Mouse (Mus musculus): ENCODE results near the gene C2cd5. TPM values are rescaled to one million over a fixed set of nuclear protein-coding genes. Genes with fewer than 3 reads are reported as not detected.

Gene C2cd5
- total and polyA plus RNA-seq, 3 experiments: 19.1 to 22.3 (median 19.7) TPM

DNA sequence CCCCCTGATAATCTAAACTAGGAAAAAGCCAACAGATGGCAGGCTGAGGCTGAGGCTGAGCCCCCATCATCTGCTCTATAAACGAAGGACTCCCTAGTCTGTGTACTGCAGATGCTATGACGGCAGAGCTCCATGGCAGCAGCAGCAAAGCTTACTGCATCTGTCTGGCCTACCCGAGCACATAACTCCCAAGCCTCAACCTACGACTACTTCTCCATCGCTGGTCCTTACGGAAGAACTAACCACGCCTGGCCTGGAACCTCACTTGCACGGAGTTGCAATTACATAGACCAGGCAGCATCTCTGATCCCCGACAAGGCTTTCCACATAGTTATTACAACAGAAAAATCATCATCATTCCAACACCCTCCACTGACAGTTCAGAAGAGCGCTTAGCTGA is 23.5 kb downstream of the C2cd5 start:
- no peaks in the 10 kb centered on the region for H3K79me2 ChIP-seq (replicated peaks; ENCODE audit: control insufficient read depth, extremely low read depth, insufficient read depth, poor library complexity, severe bottlenecking)
- no peak overlapping the region for H3K9ac ChIP-seq (ENCODE audit: insufficient read depth, low read depth)
- dilution Hi-C loops (cut with MboI; ENCODE audit: extremely low pct_ligation_motif_present, extremely low pct_unique_long_range_greater_than_20kb, low sequenced_read_pairs) (loop anchor here (25.0 kb wide), 1 partner anchor 111 kb away; no protein-coding TSS in a partner anchor), in situ Hi-C loops (cut with MboI; ENCODE audit: low pct_ligation_motif_present, low pct_unique_long_range_greater_than_20kb, low sequenced_read_pairs) (no loop called here)
- H3K4me2 ChIP-seq (ENCODE audit: insufficient read depth, low read depth, poor library complexity, severe bottlenecking): no peak overlapping the region
- no peaks in the 10 kb centered on the region for H3K9me3 ChIP-seq (replicated peaks; ENCODE audit: low read length)
- DNase-seq (ENCODE audit: extremely low read depth): no peak
- H3K27ac ChIP-seq (ENCODE audit: insufficient read depth, low read depth): no peak overlapping the region
- TF ChIP-seq MEF2A (IDR thresholded peaks at IDR 0.05; ENCODE audit: borderline replicate concordance, low read depth, low read length): no peak
- no peak for TF ChIP-seq SMC3 (IDR thresholded peaks at IDR 0.05; ENCODE audit: low read depth, low read length)
- TF ChIP-seq TCF12 (IDR thresholded peaks at IDR 0.05; ENCODE audit: low read depth, low read length): no peak
- no peak for TF ChIP-seq UBTF (IDR thresholded peaks at IDR 0.05; ENCODE audit: low read depth, low read length)
- no peak for TF ChIP-seq TBP (conservative IDR thresholded peaks at IDR 0.05; ENCODE audit: low read depth, low read length)
- no peak for TF ChIP-seq KAT2A (IDR thresholded peaks at IDR 0.05; ENCODE audit: insufficient replicate concordance, low read length)
- no peak for TF ChIP-seq RCOR1 (conservative IDR thresholded peaks at IDR 0.05; ENCODE audit: low read depth, low read length)
- no peak for TF ChIP-seq POLR2AphosphoS2 (IDR thresholded peaks at IDR 0.05; ENCODE audit: low read depth, low read length)
- TF ChIP-seq HCFC1 (IDR thresholded peaks at IDR 0.05; ENCODE audit: low read depth, low read length): no peak
- no peak for TF ChIP-seq IRF4 (IDR thresholded peaks at IDR 0.05; ENCODE audit: low read depth, low read length)
- peaks cover 53 to 72% of the 10 kb centered on the region in 2 experiments for H3K36me3 ChIP-seq (replicated peaks in 1 of 2; ENCODE audit: control insufficient read depth in 1 of 2, insufficient read depth in 1 of 2, low read length in 1 of 2)
- H3K4me3 ChIP-seq (replicated peaks in 1 of 3; ENCODE audit: low read depth in 2 of 3, low read length in 2 of 3, poor library complexity in 1 of 3): no peak overlapping the region
- H3K27me3 ChIP-seq (replicated peaks): no peaks in the 10 kb centered on the region
- peaks cover 0 to 23% of the 10 kb centered on the region in 2 experiments; a peak in 2 of 4 replicates for H3K4me1 ChIP-seq (ENCODE audit: control insufficient read depth in 1 of 2, insufficient read depth in 2 of 2)

DNA sequence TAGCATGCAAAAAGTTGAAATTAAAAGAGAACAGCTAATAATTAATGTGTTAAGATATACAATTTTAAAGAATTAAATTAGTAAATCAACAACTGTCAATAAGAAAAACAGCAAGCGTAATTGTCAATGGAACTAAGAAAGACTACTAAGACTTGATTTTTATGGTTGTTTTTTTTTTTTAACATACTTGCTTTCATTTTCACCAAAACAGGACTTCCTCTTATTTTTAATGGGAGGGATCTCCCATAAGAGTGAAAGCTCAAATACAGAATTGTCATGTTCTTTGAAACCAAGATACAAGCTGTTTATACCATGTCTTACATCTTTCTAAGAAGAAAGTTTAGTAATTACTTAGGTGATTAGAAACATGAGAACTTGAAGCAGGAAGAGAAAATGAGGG is 26.0 kb downstream of the C2cd5 start:
- H3K4me1 ChIP-seq (ENCODE audit: control insufficient read depth in 1 of 2, insufficient read depth in 2 of 2): peaks cover 0 to 11% of the 10 kb centered on the region in 2 experiments; a peak in 2 of 4 replicates
- in situ Hi-C loops (cut with MboI; ENCODE audit: low pct_ligation_motif_present, low pct_unique_long_range_greater_than_20kb, low sequenced_read_pairs): no loop called here
- no peaks in the 10 kb centered on the region for H3K79me2 ChIP-seq (replicated peaks; ENCODE audit: control insufficient read depth, extremely low read depth, insufficient read depth, poor library complexity, severe bottlenecking)
- H3K9me3 ChIP-seq (replicated peaks; ENCODE audit: low read length): no peaks in the 10 kb centered on the region
- H3K4me3 ChIP-seq (replicated peaks in 1 of 3; ENCODE audit: low read depth in 2 of 3, low read length in 2 of 3, poor library complexity in 1 of 3): no peak overlapping the region
- H3K27ac ChIP-seq (ENCODE audit: insufficient read depth, low read depth): no peak overlapping the region
- dilution Hi-C loops (cut with MboI; ENCODE audit: extremely low pct_ligation_motif_present, extremely low pct_unique_long_range_greater_than_20kb, low sequenced_read_pairs): no loop called here
- peaks cover 48 to 69% of the 10 kb centered on the region in 2 experiments for H3K36me3 ChIP-seq (replicated peaks in 1 of 2; ENCODE audit: control insufficient read depth in 1 of 2, insufficient read depth in 1 of 2, low read length in 1 of 2)
- H3K4me2 ChIP-seq (ENCODE audit: insufficient read depth, low read depth, poor library complexity, severe bottlenecking): no peak overlapping the region
- H3K9ac ChIP-seq (ENCODE audit: insufficient read depth, low read depth): no peak overlapping the region
- TF ChIP-seq ZNF384 (IDR thresholded peaks at IDR 0.05; ENCODE audit: low read depth, low read length) (peak; percentile 60), UBTF (IDR thresholded peaks at IDR 0.05; ENCODE audit: low read depth, low read length) (no peak), RCOR1 (conservative IDR thresholded peaks at IDR 0.05; ENCODE audit: low read depth, low read length) (no peak), ZMIZ1 (IDR thresholded peaks at IDR 0.05; ENCODE audit: low read depth, low read length) (no peak), IRF4 (IDR thresholded peaks at IDR 0.05; ENCODE audit: low read depth, low read length) (no peak), ELF1 (IDR thresholded peaks at IDR 0.05; ENCODE audit: low read depth, low read length) (no peak), BHLHE40 (IDR thresholded peaks at IDR 0.05; ENCODE audit: low read depth, low read length) (no peak)
- no peaks in the 10 kb centered on the region for H3K27me3 ChIP-seq (replicated peaks)
- DNase-seq (ENCODE audit: extremely low read depth): no peak

Measured in CH12.LX (cell line).